Mouse (Mus musculus) ES-Bruce4 (cell line): ENCODE data around the gene Cmtm2b. TPM values are rescaled to one million over a fixed set of nuclear protein-coding genes. Genes with fewer than 3 reads are reported as not detected.
A peak's percentile ranks its signal among the peaks of the same experiment; 100 is the strongest.

Source experiments
- H3K27ac ChIP-seq: 2 replicates; pipeline ENCODE4 v1.5.1; 2012; ENCODE audit warnings: low read length, inconsistent platforms; ENCODE audit not compliant: insufficient read depth
- H3K27me3 ChIP-seq: 2 replicates; pipeline ENCODE4 v1.6.1; 2012; ENCODE audit warnings: mild to moderate bottlenecking, low read length, inconsistent platforms; ENCODE audit not compliant: control insufficient read depth, poor library complexity, insufficient read depth, severe bottlenecking
- H3K36me3 ChIP-seq: 2 replicates; pipeline ENCODE4 v1.6.1; 2012; ENCODE audit warnings: inconsistent platforms, mild to moderate bottlenecking, low read length, moderate library complexity; ENCODE audit not compliant: control insufficient read depth, poor library complexity, insufficient read depth, severe bottlenecking
- H3K4me1 ChIP-seq: one replicate; pipeline ENCODE4 v1.8.1; 2011; ENCODE audit warnings: low read length; ENCODE audit not compliant: control insufficient read depth, insufficient read depth
- H3K4me3 ChIP-seq: 2 replicates; pipeline ENCODE4 v1.5.1; 2011; ENCODE audit warnings: low read depth, mild to moderate bottlenecking, low read length
- H3K9ac ChIP-seq: 2 replicates; pipeline ENCODE4 v1.6.1; 2012; ENCODE audit warnings: low read depth, mild to moderate bottlenecking, inconsistent platforms; ENCODE audit not compliant: poor library complexity, severe bottlenecking
- H3K9me3 ChIP-seq: replicated peaks from 2 replicates; pipeline ENCODE4 v1.6.1; 2012; ENCODE audit warnings: mild to moderate bottlenecking, low read length, inconsistent platforms; ENCODE audit not compliant: control insufficient read depth, poor library complexity, insufficient read depth, severe bottlenecking
- CTCF ChIP-seq: IDR thresholded peaks from one replicate; pipeline ENCODE4 v1.8.1; 2011; ENCODE audit warnings: low read depth, low read length
- EP300 ChIP-seq: IDR thresholded peaks from 2 replicates; pipeline ENCODE4 v1.6.1; 2011; ENCODE audit warnings: low read depth, low read length; ENCODE audit not compliant: insufficient read depth
- POLR2A ChIP-seq: IDR thresholded peaks from one replicate; pipeline ENCODE4 v1.8.1; 2011; ENCODE audit warnings: low read length; ENCODE audit not compliant: insufficient read depth
- polyA plus RNA-seq: library from polyadenylated mRNA; stranded (reverse); fragments of >200 nt; gene quantifications from 2 replicates; pipeline ENCODE4 v1.2.4, GENCODE M21; 2011; ENCODE audit warnings: low read depth; ENCODE audit not compliant: missing spikeins, insufficient read depth, insufficient read length

Cmtm2b gene
- polyA plus RNA-seq, 1 experiment = not detected

DNA sequence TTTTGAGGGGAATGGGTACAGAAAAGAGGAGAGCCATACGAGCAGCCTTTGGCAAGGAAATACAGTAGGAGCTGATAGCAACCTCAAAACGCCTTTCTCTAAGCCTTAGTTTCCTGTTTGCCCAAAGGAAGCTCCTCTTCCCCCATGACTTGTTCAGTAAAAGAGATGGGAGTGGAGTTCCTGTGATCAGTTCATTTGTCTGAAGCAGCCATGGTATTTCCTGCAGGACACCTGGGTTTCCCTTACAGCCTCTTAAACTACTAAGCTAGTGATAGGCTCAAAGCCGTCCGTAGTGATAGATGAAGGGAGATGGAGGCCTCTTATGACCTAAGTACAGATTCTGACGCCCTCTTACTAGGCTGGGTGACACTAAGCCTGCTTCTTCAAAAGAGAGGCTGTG lies 20.4 kb downstream of the Cmtm2b start:
- H3K9me3 ChIP-seq = no peaks in the 10 kb centered on the region
- no peaks in the 10 kb centered on the region for H3K36me3 ChIP-seq
- TF ChIP-seq EP300 (no peak), POLR2A (no peak), CTCF (no peak)
- H3K27ac ChIP-seq = no peak overlapping the region
- H3K4me1 ChIP-seq = no peaks in the 10 kb centered on the region
- no peak overlapping the region for H3K4me3 ChIP-seq
- H3K27me3 ChIP-seq = no peaks in the 10 kb centered on the region
- no peak overlapping the region for H3K9ac ChIP-seq

DNA sequence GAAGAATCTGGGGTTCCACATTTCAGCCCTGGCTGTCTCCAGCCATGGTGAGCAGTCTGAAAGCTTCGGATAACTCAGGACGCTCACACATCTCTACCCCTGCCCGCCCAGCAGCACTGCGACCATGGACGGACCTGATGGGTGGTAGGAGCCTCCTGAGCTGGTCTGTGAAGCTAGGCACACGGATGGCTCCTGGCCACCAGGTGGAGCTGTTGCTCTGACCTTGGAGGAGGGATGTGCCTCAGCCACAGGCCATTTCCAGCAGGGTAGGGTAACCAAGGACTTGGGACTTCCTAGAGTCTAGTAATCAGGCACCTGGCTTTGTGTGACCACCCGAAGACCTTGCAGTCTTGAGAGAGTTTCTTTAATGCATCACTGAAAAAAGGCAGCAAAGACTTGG lies 21.9 kb downstream of the Cmtm2b start:
- H3K4me1 ChIP-seq = no peaks in the 10 kb centered on the region
- no peaks in the 10 kb centered on the region for H3K36me3 ChIP-seq
- no peak overlapping the region for H3K4me3 ChIP-seq
- H3K27me3 ChIP-seq = no peaks in the 10 kb centered on the region
- no peak overlapping the region for H3K9ac ChIP-seq
- no peak overlapping the region for H3K27ac ChIP-seq
- H3K9me3 ChIP-seq = no peaks in the 10 kb centered on the region
- TF ChIP-seq EP300 (0 out of 2 replicates have a peak, but pooled peaks have one; percentile 51), POLR2A (no peak), CTCF (peak; percentile 98)

DNA sequence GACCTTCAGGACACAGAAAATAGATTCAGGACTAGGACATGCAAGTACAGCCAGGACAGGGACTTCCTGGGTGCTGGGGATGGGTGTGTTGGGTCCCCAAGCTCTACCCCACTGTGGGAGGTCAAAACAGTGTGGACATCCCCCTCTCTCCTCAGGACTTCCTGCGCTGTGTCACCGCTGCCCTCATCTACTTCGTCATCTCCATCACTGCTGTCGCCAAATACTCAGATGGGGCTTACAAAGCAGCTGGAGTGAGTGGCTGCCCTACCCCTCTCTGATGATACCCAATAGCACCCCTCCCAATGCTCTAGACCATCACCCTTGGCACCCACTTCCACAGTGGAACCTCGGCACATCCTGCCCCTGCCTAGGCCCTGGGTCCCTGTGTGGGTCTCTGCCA lies 22.6 kb downstream of the Cmtm2b start:
- no peaks in the 10 kb centered on the region for H3K27me3 ChIP-seq
- no peaks in the 10 kb centered on the region for H3K9me3 ChIP-seq
- H3K9ac ChIP-seq = no peak overlapping the region
- no peaks in the 10 kb centered on the region for H3K4me1 ChIP-seq
- no peak overlapping the region for H3K4me3 ChIP-seq
- TF ChIP-seq EP300 = no peak
- H3K27ac ChIP-seq = no peak overlapping the region
- H3K36me3 ChIP-seq = no peaks in the 10 kb centered on the region

DNA sequence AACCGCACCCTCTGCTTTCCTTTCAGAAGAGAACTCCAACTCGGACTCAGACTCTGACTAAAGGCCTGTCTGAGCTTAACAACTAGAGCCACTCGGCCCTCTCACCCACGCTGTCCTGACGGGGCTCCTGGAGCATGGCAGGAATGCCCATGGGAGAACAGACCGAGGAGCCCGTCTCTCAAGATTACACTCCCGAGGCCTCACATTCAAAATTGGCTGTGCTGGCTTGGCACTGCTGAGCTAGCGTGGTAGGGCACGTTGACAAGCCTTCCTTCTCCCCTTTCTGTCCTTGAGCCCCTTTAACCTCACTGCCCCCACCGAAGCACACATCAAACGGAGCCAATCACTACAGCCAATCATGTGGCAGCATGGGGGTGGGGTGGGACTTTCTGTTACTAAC lies 24.7 kb downstream of the Cmtm2b start:
- TF ChIP-seq CTCF (no peak), EP300 (no peak), POLR2A (no peak)
- H3K36me3 ChIP-seq = no peaks in the 10 kb centered on the region; the same call in 1 of the 2 replicates
- no peak overlapping the region for H3K27ac ChIP-seq
- H3K9me3 ChIP-seq = no peaks in the 10 kb centered on the region
- H3K27me3 ChIP-seq = no peaks in the 10 kb centered on the region
- no peak overlapping the region for H3K9ac ChIP-seq
- no peaks in the 10 kb centered on the region for H3K4me1 ChIP-seq
- H3K4me3 ChIP-seq = no peak overlapping the region

DNA sequence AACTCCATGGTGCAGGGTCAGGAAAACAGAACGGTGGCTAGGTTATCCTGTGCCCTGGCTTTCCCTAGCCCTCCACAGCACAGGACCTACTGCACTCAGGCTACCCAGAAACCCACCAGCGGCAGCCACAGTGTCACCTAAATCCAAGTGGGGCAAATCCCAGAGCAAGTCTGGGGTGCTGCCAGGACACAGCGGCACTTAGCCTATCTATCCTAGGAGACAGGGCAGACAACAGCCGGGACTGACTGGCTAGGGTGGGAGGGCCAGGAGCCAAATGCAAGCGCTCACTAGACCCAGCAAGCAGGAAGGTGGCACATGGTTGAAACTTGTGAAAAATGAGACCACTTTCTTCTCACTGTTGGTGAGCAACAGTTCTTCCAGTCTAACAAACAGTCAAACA lies 26.9 kb downstream of the Cmtm2b start:
- Histone ChIP-seq H3K27ac (no peak overlapping the region), H3K36me3 (no peaks in the 10 kb centered on the region; the same call in 1 of the 2 replicates), H3K9me3 (no peaks in the 10 kb centered on the region), H3K27me3 (no peaks in the 10 kb centered on the region), H3K4me3 (no peak overlapping the region), H3K9ac (no peak overlapping the region), H3K4me1 (no peaks in the 10 kb centered on the region)
- TF ChIP-seq POLR2A (no peak), EP300 (no peak), CTCF (no peak)

DNA sequence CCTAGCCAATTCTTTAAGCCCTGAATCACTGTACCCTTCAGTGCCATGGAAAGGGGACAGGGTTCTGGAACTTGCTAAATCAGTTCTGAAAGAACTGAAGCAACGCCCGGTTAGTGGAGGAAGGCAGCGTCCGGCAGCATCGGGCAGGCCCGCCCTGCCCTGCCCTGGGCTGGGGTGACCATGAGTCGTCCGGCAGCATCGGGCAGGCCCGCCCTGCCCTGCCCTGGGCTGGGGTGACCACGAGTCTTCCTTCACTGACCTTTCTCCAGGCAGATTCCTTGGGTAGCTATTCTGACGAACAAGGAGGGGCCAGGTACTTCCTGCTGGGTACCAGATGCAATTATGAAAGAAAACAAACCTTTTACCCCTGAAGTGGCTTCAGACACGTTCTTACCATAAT lies 28.0 kb downstream of the Cmtm2b start:
- Histone ChIP-seq H3K9me3 (no peaks in the 10 kb centered on the region), H3K27ac (no peak overlapping the region), H3K4me3 (no peak overlapping the region), H3K4me1 (no peaks in the 10 kb centered on the region), H3K27me3 (no peaks in the 10 kb centered on the region), H3K9ac (no peak overlapping the region), H3K36me3 (peaks cover 9% of the 10 kb centered on the region; the same call in 1 of the 2 replicates)
- no peak for TF ChIP-seq POLR2A
- no peak for TF ChIP-seq EP300
- no peak for TF ChIP-seq CTCF
